Mouse (Mus musculus) brain, embryonic 18.5 days (tissue): ENCODE results near the gene Lin54.
"Not testable (repeated sequence)": the region's sequence is repeated elsewhere in the genome, so short reads cannot be mapped to it uniquely, and the experiment has no call there.

Source experiments
- DNase-seq: peaks from one replicate; pipeline ENCODE4 v3.0.0-alpha.2; 2012; ENCODE audit warnings: low read depth, low spot score

Lin54 gene

DNA sequence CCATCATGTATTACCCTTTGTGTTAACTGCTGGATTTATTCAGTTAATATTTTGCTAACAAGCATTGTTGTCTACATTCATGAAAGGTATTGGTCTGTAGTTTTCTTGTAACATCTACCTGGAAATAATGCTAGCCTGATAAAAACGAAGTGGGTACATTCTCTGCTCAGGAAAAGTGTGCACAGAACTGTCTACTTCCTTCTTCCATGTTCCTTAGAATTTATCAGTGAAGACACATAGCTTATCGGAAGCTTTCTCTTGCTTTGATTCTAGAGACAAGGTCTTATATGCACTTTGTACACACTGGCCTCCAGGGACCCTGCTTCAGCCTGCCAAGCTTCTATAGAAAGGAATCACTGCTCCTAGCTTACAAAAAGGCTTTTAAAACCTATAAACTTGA lies 11.1 kb downstream of the Lin54 start:
- no peak for DNase-seq

- DNase-seq: no peak
Measured at GRCm38 (mm10) chr5:100488231-100488630, 12.2 kb downstream of the Lin54 start.

DNA sequence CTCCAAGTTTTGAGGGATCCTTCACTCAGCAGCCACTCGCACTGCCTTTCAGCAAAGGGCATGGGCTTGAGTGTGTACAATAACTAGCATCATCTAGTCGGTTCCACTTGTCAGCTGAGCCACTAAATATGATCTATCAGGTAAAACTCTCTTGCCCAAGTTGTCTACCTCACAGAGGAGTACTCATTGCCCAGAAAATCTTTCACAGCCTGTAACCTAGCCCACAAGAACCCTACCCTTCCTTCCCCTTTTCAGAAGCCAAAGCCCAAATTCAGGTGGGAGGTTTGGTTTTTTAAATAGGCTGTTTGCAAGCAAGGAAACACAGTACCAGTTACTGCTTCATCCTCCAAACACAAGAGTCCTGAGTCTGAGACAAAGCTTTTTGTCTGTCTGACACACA lies 13.3 kb downstream of the Lin54 start:
- DNase-seq: no peak

- DNase-seq: no peak
Measured at GRCm38 (mm10) chr5:100483569-100483968, 16.9 kb downstream of the Lin54 start.

GRCm38 (mm10) chr5:100477604-100478003 lies 22.8 kb downstream of the Lin54 start:
- no peak for DNase-seq

- DNase-seq: no peak
Measured at GRCm38 (mm10) chr5:100476328-100476727, 24.1 kb downstream of the Lin54 start.

DNA sequence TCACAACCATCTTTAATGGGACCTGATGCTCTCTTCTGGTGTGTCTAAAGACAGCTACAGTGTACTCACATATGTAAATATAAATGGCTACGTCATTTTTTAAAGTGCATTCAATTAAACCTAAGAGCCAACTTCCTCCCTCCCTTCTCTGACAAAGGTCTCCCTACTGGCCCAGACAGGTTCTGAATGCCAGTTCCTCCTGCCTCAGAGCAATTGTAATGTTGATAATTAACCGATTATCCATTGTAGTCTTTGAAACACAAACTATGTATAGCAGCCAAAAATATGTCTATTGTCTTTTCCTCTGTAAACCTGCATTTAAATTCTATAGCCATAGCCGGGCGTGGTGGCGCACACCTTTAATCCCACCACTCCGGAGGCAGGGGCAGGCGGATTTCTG lies 33.1 kb downstream of the Lin54 start:
- DNase-seq: no peak

DNA sequence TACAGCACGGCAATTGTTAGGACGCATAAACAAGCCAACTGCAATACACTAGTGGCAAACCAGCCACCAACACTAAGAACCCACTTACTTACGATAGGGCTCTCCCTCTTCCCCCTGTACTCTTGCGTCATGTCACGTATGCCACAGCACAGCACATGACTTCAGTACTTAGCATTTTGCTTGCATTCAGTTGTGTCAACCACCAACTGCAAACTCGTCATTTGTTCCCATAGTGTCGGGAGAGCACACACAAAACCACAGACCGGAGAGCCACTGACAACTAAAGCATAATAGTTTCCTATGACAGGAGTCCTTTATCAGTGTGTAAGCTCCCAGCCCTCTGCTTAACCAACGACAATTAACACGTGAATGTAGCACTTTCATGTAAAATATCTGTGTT lies 33.8 kb downstream of the Lin54 start:
- DNase-seq: no peak

GRCm38 (mm10) chr5:100462374-100462773 lies 38.1 kb downstream of the Lin54 start:
- no peak for DNase-seq

- no peak for DNase-seq
Measured at GRCm38 (mm10) chr5:100461526-100461925, 38.9 kb downstream of the Lin54 start.

- no peak for DNase-seq
Measured at GRCm38 (mm10) chr5:100459468-100459867, 41.0 kb downstream of the Lin54 start.

DNA sequence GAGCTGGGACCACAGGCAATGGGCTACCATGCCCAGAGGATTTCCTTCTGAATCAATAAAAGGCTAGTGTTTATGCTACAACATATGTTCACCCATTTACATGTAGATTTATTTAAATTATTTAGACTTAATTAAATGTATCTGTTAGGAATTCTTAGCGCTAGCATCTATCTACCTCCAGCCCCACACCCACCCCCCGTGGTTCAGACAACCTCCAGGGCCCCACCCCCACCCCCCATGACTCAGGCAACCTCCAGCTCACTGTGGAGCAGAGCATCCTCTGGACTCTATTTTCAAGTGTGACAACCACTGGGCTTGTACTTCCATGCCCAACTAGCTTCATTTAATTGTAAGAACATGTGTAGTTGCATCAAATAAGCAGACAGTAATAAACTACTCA lies 48.6 kb downstream of the Lin54 start:
- DNase-seq: no peak

GRCm38 (mm10) chr5:100438796-100439195 lies 61.6 kb downstream of the Lin54 start:
- DNase-seq: no peak

GRCm38 (mm10) chr5:100437917-100438316 lies 62.5 kb downstream of the Lin54 start:
- DNase-seq: no peak

DNA sequence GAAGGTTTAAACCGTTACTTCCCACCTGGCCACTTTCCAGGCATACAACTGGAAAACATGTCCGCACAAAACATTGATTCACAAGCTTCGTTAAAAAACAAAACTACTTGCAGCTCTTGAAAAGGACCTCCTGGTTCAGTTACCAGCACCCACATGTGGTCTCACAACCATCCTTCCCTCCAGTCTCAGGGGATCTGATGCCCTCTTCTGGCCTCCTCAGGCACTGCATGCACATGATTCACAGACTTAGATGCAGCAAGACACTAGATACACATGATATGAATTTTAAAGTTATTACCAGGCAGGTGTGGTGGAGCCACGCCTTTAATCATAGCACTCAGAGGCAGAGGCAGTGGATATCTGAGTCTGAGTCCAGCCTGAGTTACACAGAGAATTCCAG lies 63.4 kb downstream of the Lin54 start:
- DNase-seq: no peak

DNA sequence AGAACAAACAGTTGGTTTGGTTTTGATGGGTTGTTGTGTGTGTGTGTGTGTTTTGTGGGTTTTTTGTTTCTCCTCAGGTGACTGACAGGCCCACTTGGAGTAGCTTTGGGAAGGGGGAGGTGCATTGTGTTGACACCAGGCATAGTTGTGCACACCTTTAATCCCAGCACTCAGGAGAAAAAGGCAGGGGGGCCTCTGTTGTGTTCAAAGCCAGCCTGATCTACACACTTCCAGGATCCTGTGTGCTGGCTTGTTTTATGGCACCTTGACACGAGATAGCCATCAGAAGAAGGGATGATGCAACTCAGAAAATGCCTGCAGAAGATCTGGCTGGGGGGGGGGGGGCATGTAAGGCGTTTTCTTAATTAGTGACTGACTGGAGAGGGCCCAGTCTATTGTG lies 69.5 kb downstream of the Lin54 start:
- DNase-seq: no peak

DNA sequence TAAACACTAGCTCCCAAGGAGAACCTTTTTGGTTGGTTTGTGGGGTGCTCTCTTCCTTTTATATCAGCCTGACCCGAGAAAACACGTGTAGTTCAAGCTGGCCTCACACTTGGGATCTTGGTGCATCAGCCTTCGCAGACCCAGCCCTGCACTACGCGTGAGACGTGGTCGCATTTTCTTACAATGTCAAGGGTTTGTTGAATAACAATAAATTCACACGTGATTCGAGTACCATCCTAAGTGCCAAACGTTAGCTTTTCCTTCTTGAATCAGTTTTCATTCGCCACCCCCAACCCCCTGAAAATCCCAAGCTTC lies 70.4 kb downstream of the Lin54 start:
- DNase-seq: no peak

DNA sequence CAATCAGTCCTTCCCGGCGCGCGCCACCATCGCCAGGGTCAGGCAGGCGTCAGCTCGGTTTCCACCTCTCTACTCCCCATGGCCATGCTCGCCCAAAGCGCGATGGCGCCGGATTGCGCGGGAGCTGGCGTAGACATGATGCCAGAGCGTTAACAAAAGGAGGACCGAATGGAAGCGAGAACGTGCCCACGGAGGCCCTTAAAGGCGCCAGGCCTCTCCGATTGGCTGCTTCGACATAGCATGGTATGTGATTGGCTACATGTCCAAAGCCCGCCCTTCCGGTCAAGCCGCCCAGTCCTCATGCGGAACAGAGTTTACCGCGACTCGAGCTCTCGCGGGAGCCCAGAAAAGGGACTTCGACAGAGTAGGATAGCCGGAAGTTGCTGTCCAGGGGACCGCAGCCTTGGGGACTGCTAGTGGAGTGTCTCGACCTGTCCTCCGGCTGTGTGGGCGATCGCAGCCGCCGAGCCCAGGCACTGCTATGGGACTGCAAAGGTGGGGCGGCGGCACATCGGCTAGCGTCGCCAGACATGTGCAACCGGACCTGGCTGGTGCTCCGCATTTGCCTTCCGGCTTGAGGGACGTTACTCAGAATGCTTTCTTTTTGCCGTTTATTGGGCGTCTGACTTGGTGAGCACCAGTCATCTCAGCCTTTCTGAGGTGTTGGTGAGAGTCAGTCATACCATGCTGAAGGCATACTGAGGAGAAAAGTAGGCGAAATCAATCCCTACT lies 70.9 kb downstream of the Lin54 start:
- peak; percentile 97 for DNase-seq

- no peak for DNase-seq
Measured at GRCm38 (mm10) chr5:100428734-100429343, 71.6 kb downstream of the Lin54 start.

- DNase-seq: no peak
Measured at GRCm38 (mm10) chr5:100428031-100428733, 72.3 kb downstream of the Lin54 start.

DNA sequence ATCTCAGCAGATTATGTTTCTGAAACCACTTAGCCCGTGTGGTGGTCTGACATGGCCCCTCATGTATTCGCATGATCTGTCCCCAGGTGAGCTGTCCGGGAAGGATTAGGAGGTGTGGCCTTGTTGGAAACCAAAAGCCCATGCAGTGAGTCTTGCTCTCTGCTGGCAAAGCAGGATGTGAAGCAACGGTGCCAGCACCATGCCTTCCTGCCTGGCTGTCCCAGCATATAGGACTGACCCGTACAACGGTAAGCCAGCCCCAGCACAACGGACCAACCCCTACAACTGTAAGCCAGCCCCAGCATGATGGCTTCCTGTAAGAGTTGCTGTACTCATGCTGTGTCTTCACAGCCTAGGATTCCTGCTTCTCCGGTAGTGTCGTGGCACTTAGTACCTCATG lies 73.2 kb downstream of the Lin54 start:
- DNase-seq: no peak

DNA sequence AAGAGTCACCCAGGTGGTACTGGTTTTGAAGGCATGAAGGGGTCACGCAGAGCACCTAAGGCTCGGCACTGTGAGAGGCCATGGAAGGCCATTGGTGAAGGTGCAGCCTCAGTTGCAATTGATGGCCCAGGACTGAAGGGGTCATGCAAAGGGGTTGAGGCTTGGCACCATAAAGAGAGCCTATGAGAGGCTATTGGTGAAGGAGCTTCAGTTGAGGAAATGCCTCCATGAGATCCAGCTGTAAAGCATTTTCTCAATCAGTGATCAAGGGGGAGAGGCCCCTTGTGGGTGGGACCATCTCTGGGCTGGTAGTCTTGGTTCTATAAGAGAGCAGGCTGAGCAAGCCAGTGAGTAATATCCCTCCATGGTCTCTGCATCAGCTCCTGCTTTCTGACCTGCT lies 74.6 kb downstream of the Lin54 start:
- DNase-seq: not testable (repeated sequence)

GRCm38 (mm10) chr5:100424252-100424651 lies 76.2 kb downstream of the Lin54 start:
- no peak for DNase-seq
